Mouse (Mus musculus) hindbrain, embryonic 14.5 days (tissue): Measurements from ENCODE around the gene Swap70. TPM values are rescaled to one million over a fixed set of nuclear protein-coding genes. Genes with fewer than 3 reads are reported as not detected.

Source experiments
- ATAC-seq: fragments of 200-750 bp; cut with Nextera tagmentation; 2 replicates; pipeline ENCODE4 v1.8.0; 2017; ENCODE audit warnings: moderate number of reproducible peaks, mild to moderate bottlenecking, moderate TSS enrichment, moderate library complexity; ENCODE audit not compliant: low FRiP score
- DNase-seq: peaks from one replicate; pipeline ENCODE4 v3.0.0-alpha.2; 2015; ENCODE audit warnings: low spot score
- H3K27ac ChIP-seq: fragments of 300-500 bp; sonication (generic); 2 replicates; pipeline ENCODE4 v1.5.1; 2014; ENCODE audit warnings: mild to moderate bottlenecking, moderate library complexity
- H3K27me3 ChIP-seq: fragments of 300-500 bp; sonication (generic); 2 replicates; pipeline ENCODE4 v1.6.1; 2014; ENCODE audit warnings: mild to moderate bottlenecking, low read length, mixed read lengths; ENCODE audit not compliant: control insufficient read depth, insufficient read depth
- H3K36me3 ChIP-seq: fragments of 300-500 bp; sonication (generic); replicated peaks from 2 replicates; pipeline ENCODE4 v1.6.1; 2014; ENCODE audit not compliant: control insufficient read depth, insufficient read depth
- H3K4me1 ChIP-seq: fragments of 300-500 bp; sonication (generic); replicated peaks from 2 replicates; pipeline ENCODE4 v1.6.1; 2014; ENCODE audit warnings: antibody characterized with exemption, low read length, mixed read lengths; ENCODE audit not compliant: control insufficient read depth, insufficient read depth
- H3K4me2 ChIP-seq: fragments of 300-500 bp; sonication (generic); replicated peaks from 2 replicates; pipeline ENCODE4 v1.6.1; 2014; ENCODE audit warnings: mild to moderate bottlenecking, moderate library complexity
- H3K4me3 ChIP-seq: fragments of 300-500 bp; sonication (generic); replicated peaks from 2 replicates; pipeline ENCODE4 v1.5.1; 2014; ENCODE audit warnings: mild to moderate bottlenecking, low read length
- H3K9ac ChIP-seq: fragments of 300-500 bp; sonication (generic); 2 replicates; pipeline ENCODE4 v1.6.1; 2014
- H3K9me3 ChIP-seq: fragments of 300-500 bp; sonication (generic); 2 replicates; pipeline ENCODE4 v1.6.1; 2016; ENCODE audit warnings: low read length; ENCODE audit not compliant: control insufficient read depth
- WGBS: fragments of 180-500 bp; shearing (Covaris S2); extraction: QIAGEN DNeasy Blood & Tissue Kit; methylation state at CpG from one replicate; pipeline ENCODE4 v1.1.7; 2014; 5-methylcytosine and 5-hydroxymethylcytosine counted together
- polyA plus RNA-seq: library from polyadenylated mRNA; unstranded; fragments of >200 nt; fragmentation: Nextera tagmentation; extraction: Ambion mirVana; gene quantifications from 2 replicates; pipeline ENCODE4 v1.2.1, GENCODE M21; 2014

Swap70 gene
- 10.1 and 12.0 TPM in 2 replicates for polyA plus RNA-seq

- peak; percentile 97 for ATAC-seq
- Histone ChIP-seq H3K9me3 (no peaks in the 10 kb centered on the region), H3K36me3 (no peaks in the 10 kb centered on the region), H3K4me2 (peak within 1 kb of the TSS; percentile 96), H3K27me3 (peaks cover 5% of the 10 kb centered on the region; the same call in 1 of the 2 replicates), H3K27ac (peak within 1 kb of the TSS; percentile 52), H3K4me3 (peak within 1 kb of the TSS; percentile 76), H3K9ac (peak within 1 kb of the TSS; percentile 71), H3K4me1 (0 out of 2 replicates have a peak, but pooled peaks cover 4% of the 10 kb centered on the region)
- WGBS, result under 1% methylated on average over 72 of the region's 73 CpGs
- DNase-seq, result peak; percentile 76
Measured at GRCm38 (mm10) chr7:110221586-110222481, at the start of gene Swap70. Gene Swap70 (plus strand): TSS chr7:110221711.

- no peak overlapping the region for H3K4me2 ChIP-seq
- H3K9ac ChIP-seq, result no peak overlapping the region
- WGBS, result 95% methylated on average over 7 of the region's 7 CpGs
- H3K9me3 ChIP-seq, result no peaks in the 10 kb centered on the region
- H3K4me3 ChIP-seq, result no peak overlapping the region
- H3K27me3 ChIP-seq, result no peaks in the 10 kb centered on the region
- DNase-seq (no peak), ATAC-seq (no peak)
- H3K27ac ChIP-seq, result no peak overlapping the region
- H3K36me3 ChIP-seq, result no peaks in the 10 kb centered on the region
- H3K4me1 ChIP-seq, result no peaks in the 10 kb centered on the region
Measured at GRCm38 (mm10) chr7:110179208-110179607, 42.3 kb upstream of the Swap70 start.

GRCm38 (mm10) chr7:110180613-110181012 lies 40.9 kb upstream of the Swap70 start:
- Histone ChIP-seq H3K9ac (no peak overlapping the region), H3K36me3 (no peaks in the 10 kb centered on the region), H3K4me3 (no peak overlapping the region), H3K4me1 (no peaks in the 10 kb centered on the region), H3K27me3 (no peaks in the 10 kb centered on the region), H3K4me2 (no peak overlapping the region), H3K27ac (no peak overlapping the region), H3K9me3 (no peaks in the 10 kb centered on the region)
- no peak for DNase-seq
- ATAC-seq, result no peak

GRCm38 (mm10) chr7:110181446-110181845 lies 40.1 kb upstream of the Swap70 start:
- H3K4me1 ChIP-seq, result no peaks in the 10 kb centered on the region

GRCm38 (mm10) chr7:110184608-110185007 lies 36.9 kb upstream of the Swap70 start:
- no peaks in the 10 kb centered on the region for H3K4me1 ChIP-seq
- H3K4me3 ChIP-seq, result no peak overlapping the region
- H3K9me3 ChIP-seq, result no peaks in the 10 kb centered on the region
- DNase-seq, result no peak
- WGBS, result 93% methylated on average over 3 of the region's 3 CpGs
- no peaks in the 10 kb centered on the region for H3K36me3 ChIP-seq
- no peak for ATAC-seq
- no peak overlapping the region for H3K27ac ChIP-seq
- no peaks in the 10 kb centered on the region for H3K27me3 ChIP-seq
- no peak overlapping the region for H3K4me2 ChIP-seq
- H3K9ac ChIP-seq, result no peak overlapping the region

More at GRCm38 (mm10) chr7:110181446-110181845, 40.1 kb upstream of the Swap70 start:
- no peak for ATAC-seq
- Histone ChIP-seq H3K27me3 (no peaks in the 10 kb centered on the region), H3K27ac (no peak overlapping the region), H3K9ac (no peak overlapping the region), H3K9me3 (no peaks in the 10 kb centered on the region), H3K4me2 (no peak overlapping the region), H3K4me3 (no peak overlapping the region), H3K36me3 (no peaks in the 10 kb centered on the region)
- 73% methylated on average over 8 of the region's 8 CpGs for WGBS
- no peak for DNase-seq

- ATAC-seq, result no peak
- DNase-seq, result no peak
- Histone ChIP-seq H3K9me3 (no peaks in the 10 kb centered on the region), H3K36me3 (no peaks in the 10 kb centered on the region), H3K4me3 (no peak overlapping the region), H3K27me3 (no peaks in the 10 kb centered on the region), H3K4me2 (no peak overlapping the region), H3K27ac (no peak overlapping the region), H3K9ac (no peak overlapping the region), H3K4me1 (no peaks in the 10 kb centered on the region)
- WGBS, result 62% methylated on average over 7 of the region's 7 CpGs
Measured at GRCm38 (mm10) chr7:110189951-110190350, 31.6 kb upstream of the Swap70 start.

GRCm38 (mm10) chr7:110193186-110193585 lies 28.3 kb upstream of the Swap70 start:
- no peak overlapping the region for H3K27ac ChIP-seq
- ATAC-seq (no peak), DNase-seq (no peak)
- no peak overlapping the region for H3K9ac ChIP-seq
- no peak overlapping the region for H3K4me2 ChIP-seq
- H3K27me3 ChIP-seq, result no peaks in the 10 kb centered on the region
- no peaks in the 10 kb centered on the region for H3K9me3 ChIP-seq
- no peak overlapping the region for H3K4me3 ChIP-seq
- 91% methylated on average over 3 of the region's 3 CpGs for WGBS
- H3K36me3 ChIP-seq, result no peaks in the 10 kb centered on the region
- H3K4me1 ChIP-seq, result no peaks in the 10 kb centered on the region

GRCm38 (mm10) chr7:110197176-110197575 lies 24.3 kb upstream of the Swap70 start:
- no peak overlapping the region for H3K9ac ChIP-seq
- no peaks in the 10 kb centered on the region for H3K9me3 ChIP-seq
- H3K4me2 ChIP-seq, result no peak overlapping the region
- no peak for ATAC-seq
- H3K27ac ChIP-seq, result no peak overlapping the region
- H3K4me1 ChIP-seq, result no peaks in the 10 kb centered on the region
- H3K4me3 ChIP-seq, result no peak overlapping the region
- no peak for DNase-seq
- 95% methylated on average over 7 of the region's 7 CpGs for WGBS
- no peaks in the 10 kb centered on the region for H3K36me3 ChIP-seq
- no peaks in the 10 kb centered on the region for H3K27me3 ChIP-seq

- WGBS, result 94% methylated on average over 6 of the region's 6 CpGs
- Histone ChIP-seq H3K4me3 (no peak overlapping the region), H3K27me3 (no peaks in the 10 kb centered on the region), H3K27ac (no peak overlapping the region), H3K4me2 (no peak overlapping the region), H3K9ac (no peak overlapping the region), H3K9me3 (peaks cover 12% of the 10 kb centered on the region; the same call in 1 of the 2 replicates), H3K36me3 (no peaks in the 10 kb centered on the region), H3K4me1 (no peaks in the 10 kb centered on the region)
- DNase-seq (no peak), ATAC-seq (no peak)
Measured at GRCm38 (mm10) chr7:110201933-110202332, 19.6 kb upstream of the Swap70 start.
